Mouse (Mus musculus): ENCODE data around the gene Ehbp1l1. TPM values are rescaled to one million over a fixed set of nuclear protein-coding genes. Genes with fewer than 3 reads are reported as not detected.

The Ehbp1l1 gene
- total RNA-seq, 1 experiment from 2014 or later: 29.1 TPM

- DNase-seq: peak; percentile 58
These were observed 57.7 kb downstream of the Ehbp1l1 start for GRCm38 (mm10) chr19:5668372-5668771.

DNA sequence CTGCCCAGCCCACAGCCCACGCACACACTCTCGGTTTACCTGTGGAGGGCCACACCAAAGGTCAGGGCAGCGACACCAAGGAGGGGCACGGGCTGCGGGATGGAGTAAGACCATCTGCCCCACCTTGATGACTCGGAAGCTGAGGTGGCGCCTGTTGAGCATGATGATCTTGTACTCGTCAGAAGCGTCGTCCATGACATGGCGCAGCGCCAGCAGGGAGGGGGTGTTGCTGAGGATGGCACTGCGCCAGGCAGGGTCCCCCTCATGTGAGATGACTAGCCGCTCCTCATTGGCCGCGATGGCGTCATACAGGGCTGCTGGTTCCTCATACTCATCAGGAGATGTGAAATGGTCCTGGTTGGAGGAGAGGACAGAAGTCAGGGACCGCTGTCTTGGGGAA is 59.7 kb downstream of the Ehbp1l1 start:
- no peak for DNase-seq

DNA sequence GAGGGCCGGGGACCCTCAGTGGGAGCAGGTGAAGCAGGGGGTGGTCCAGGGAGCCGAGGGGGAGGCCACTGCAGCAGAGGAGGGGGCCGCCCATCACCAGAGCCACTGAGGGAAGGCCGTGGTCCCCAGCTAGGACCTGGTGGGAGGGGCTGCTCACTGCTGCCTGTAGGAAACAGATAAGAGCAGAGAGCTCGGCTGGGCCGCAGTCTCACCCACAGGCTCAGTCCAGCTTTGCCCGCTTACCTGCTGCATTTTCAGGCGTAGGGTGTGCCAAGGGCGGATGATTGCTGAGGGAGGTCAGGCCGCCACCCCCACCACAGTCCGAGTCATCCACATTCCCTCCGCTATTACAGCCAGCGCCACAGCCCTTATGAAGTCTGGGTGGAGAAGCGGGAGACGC is 60.7 kb downstream of the Ehbp1l1 start:
- no peak for DNase-seq

GRCm38 (mm10) chr19:5664669-5665257 is 61.4 kb downstream of the Ehbp1l1 start:
- DNase-seq: no peak

DNA sequence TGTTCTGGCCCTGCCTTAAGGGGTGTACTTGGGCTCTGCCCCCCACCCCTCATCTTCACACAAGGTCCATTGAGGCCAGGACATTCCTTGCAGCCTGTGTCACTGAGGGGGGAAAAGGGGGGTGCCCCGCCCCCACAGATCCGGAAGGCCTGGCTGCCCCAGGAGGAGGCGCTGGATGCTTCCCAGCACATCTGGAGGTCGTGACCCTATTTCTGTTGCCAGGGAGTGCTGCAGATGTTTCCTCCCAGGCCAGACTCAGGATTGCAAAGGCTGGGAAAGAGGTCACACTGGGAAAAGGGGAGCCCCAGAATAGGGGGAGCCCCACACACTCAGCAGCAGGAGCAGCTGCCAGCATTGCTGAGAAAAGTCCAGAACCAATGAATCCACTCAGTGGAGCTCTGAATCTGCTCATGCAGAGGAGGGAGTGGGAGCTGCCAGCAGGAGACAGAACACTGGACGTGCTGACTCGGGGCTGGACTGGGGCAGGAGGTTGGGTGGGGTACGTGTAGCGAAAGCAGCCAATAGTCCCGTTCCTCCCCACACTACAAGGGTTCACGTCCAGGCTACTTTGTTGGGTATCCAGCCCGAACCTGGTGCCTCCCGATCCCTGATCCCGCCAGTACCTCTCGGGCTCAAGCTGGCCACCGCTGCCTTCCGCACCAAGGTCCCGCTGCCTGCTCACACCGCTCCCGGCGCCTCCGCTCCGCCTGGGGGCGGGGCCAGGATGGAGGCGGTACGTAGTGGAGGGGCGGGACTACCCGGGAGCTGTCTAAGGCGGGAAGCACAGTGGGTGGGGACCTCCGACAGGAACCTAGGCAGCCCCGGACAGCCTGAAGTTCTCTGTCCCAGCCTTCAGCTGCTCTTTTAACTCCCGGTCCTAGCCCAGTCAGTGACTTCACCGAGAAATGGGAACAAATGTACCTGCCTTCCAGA is 62.9 kb downstream of the Ehbp1l1 start, which contains the start of gene Sipa1:
TSS of gene Sipa1 (minus strand) at position 727 of the 933 bp plus-strand sequence.
- peak; percentile 97 for DNase-seq

- no peak for DNase-seq
These were observed 63.8 kb downstream of the Ehbp1l1 start for GRCm38 (mm10) chr19:5662310-5662709.

- peak; percentile 59 for DNase-seq
These were observed 65.0 kb downstream of the Ehbp1l1 start for GRCm38 (mm10) chr19:5660942-5661751.

Small RNAs within 50 kb of the gene (microRNA-seq; reads per million reads assigned to microRNA genes)
- gene Mir6987: 0 to 1.3 reads per million in 2 experiments

Other genes starting within 250 kb of the Ehbp1l1 start
- 22.3 and 28.6 TPM in 2 replicates for gene Mus81, start 237.9 kb downstream of the Ehbp1l1 start, total RNA-seq (2021)
- 640 and 706 TPM in 2 replicates for gene Cfl1, start 235.9 kb downstream of the Ehbp1l1 start, total RNA-seq (2021)
- 1.0 and 2.2 TPM in 2 replicates for gene 1700020D05Rik, start 222.5 kb downstream of the Ehbp1l1 start, total RNA-seq (2021)
- 10.4 and 11.8 TPM in 2 replicates for gene Snx32, start 215.8 kb downstream of the Ehbp1l1 start, total RNA-seq (2021)
- not detected in 2 replicates for gene Ovol1, start 165.7 kb downstream of the Ehbp1l1 start, total RNA-seq (2021)
- 7.3 and 8.0 TPM in 2 replicates for gene Ap5b1, start 158.3 kb downstream of the Ehbp1l1 start, total RNA-seq (2021)
- 106 and 113 TPM in 2 replicates for gene Rnaseh2c, start 124.4 kb downstream of the Ehbp1l1 start, total RNA-seq (2021)
- gene Kat5, start 116.1 kb downstream of the Ehbp1l1 start, total RNA-seq (2021): 54.8 and 62.0 TPM in 2 replicates
- 60.7 and 65.1 TPM in 2 replicates for gene Rela, start 88.8 kb downstream of the Ehbp1l1 start, total RNA-seq (2021)
- gene Sipa1, start 62.6 kb downstream of the Ehbp1l1 start, total RNA-seq (2021): 56.4 and 64.0 TPM in 2 replicates
- gene Map3k11, start 37.6 kb downstream of the Ehbp1l1 start, total RNA-seq (2021): 50.4 and 51.2 TPM in 2 replicates
- gene Pcnx3, start 37.4 kb downstream of the Ehbp1l1 start, total RNA-seq (2021): 75.1 and 78.4 TPM in 2 replicates
- not detected in 2 replicates for gene Kcnk7, start 21.9 kb downstream of the Ehbp1l1 start, total RNA-seq (2021)
- gene Fam89b, start 3.3 kb upstream of the Ehbp1l1 start, total RNA-seq (2021): 41.3 and 50.4 TPM in 2 replicates
- 212 and 214 TPM in 2 replicates for gene Ltbp3, start 14.6 kb upstream of the Ehbp1l1 start, total RNA-seq (2021)
- gene Scyl1, start 45.1 kb upstream of the Ehbp1l1 start, total RNA-seq (2021): 87.4 and 92.1 TPM in 2 replicates
- gene Frmd8, start 149.0 kb upstream of the Ehbp1l1 start, total RNA-seq (2021): 26.0 and 34.5 TPM in 2 replicates
- gene Slc25a45, start 151.5 kb upstream of the Ehbp1l1 start, total RNA-seq (2021): 14.7 and 16.5 TPM in 2 replicates
- gene Tigd3, start 167.8 kb upstream of the Ehbp1l1 start, total RNA-seq (2021): 1.4 and 1.7 TPM in 2 replicates
- gene Dpf2, start 186.7 kb upstream of the Ehbp1l1 start, total RNA-seq (2021): 118 and 119 TPM in 2 replicates
- gene Cdc42ep2, start 198.5 kb upstream of the Ehbp1l1 start, total RNA-seq (2021): 9.6 and 9.7 TPM in 2 replicates
- gene Pola2, start 237.9 kb upstream of the Ehbp1l1 start, total RNA-seq (2021): 24.6 and 28.4 TPM in 2 replicates